Mouse (Mus musculus) CH12.LX (cell line): ENCODE measurements around the gene Suz12. TPM values are rescaled to one million over a fixed set of nuclear protein-coding genes. Genes with fewer than 3 reads are reported as not detected.

Source experiments
- DNase-seq: peaks from one replicate; pipeline ENCODE4 v3.0.0-alpha.2; 2013; ENCODE audit errors: extremely low read depth
- H3K27ac ChIP-seq: 2 replicates; pipeline ENCODE4 v1.5.1; 2012; ENCODE audit warnings: low read depth, mild to moderate bottlenecking, control low read depth, moderate library complexity; ENCODE audit not compliant: insufficient read depth
- H3K27me3 ChIP-seq: replicated peaks from 2 replicates; pipeline ENCODE3; 2012; ENCODE audit warnings: inconsistent platforms
- H3K36me3 ChIP-seq, 2 experiments: replicated peaks in 1 of 2; 2 replicates each; pipeline versions ENCODE3 to v1.6.1; 2012; ENCODE audit warnings: inconsistent platforms in 1 of 2, low read length in 1 of 2, mild to moderate bottlenecking in 1 of 2, mixed read lengths in 1 of 2, moderate library complexity in 1 of 2; ENCODE audit not compliant: control insufficient read depth in 1 of 2, insufficient read depth in 1 of 2
- H3K4me1 ChIP-seq, 2 experiments: 2 replicates each; pipeline ENCODE4 v1.6.1; 2012; ENCODE audit warnings: inconsistent platforms in 1 of 2, moderate library complexity in 1 of 2; ENCODE audit not compliant: insufficient read depth in 2 of 2, control insufficient read depth in 1 of 2
- H3K4me2 ChIP-seq: 2 replicates; pipeline ENCODE4 v1.6.1; 2012; ENCODE audit warnings: low read depth, mild to moderate bottlenecking, control low read depth; ENCODE audit not compliant: poor library complexity, insufficient read depth, severe bottlenecking
- H3K4me3 ChIP-seq, 3 experiments: fragments of 150-350 bp in 1 of 3; sonication (generic) in 1 of 3; replicated peaks in 1 of 3; 2 replicates each; pipeline versions ENCODE3 to v1.5.1; 2011 to 2012; ENCODE audit warnings: low read depth in 2 of 3, low read length in 2 of 3, mild to moderate bottlenecking in 2 of 3, moderate library complexity in 2 of 3, control low read depth in 1 of 3, improper control_type of control experiment in 1 of 3, inconsistent platforms in 1 of 3, mixed read lengths in 1 of 3; ENCODE audit not compliant: poor library complexity in 1 of 3
- H3K79me2 ChIP-seq: replicated peaks from 2 replicates; pipeline ENCODE4 v1.6.1; 2012; ENCODE audit warnings: mild to moderate bottlenecking, moderate library complexity; ENCODE audit not compliant: control insufficient read depth, poor library complexity, insufficient read depth, severe bottlenecking; ENCODE audit errors: extremely low read depth
- H3K9ac ChIP-seq: 2 replicates; pipeline ENCODE4 v1.6.1; 2012; ENCODE audit warnings: low read depth, mild to moderate bottlenecking, control low read depth, moderate library complexity; ENCODE audit not compliant: insufficient read depth
- H3K9me3 ChIP-seq: replicated peaks from 2 replicates; pipeline ENCODE3; 2012; ENCODE audit warnings: low read length, inconsistent platforms, mixed read lengths
- BHLHE40 ChIP-seq: IDR thresholded peaks from 2 replicates; pipeline ENCODE4 v1.6.1; 2011; ENCODE audit warnings: mild to moderate bottlenecking, low read depth, low read length, improper control_type of control experiment
- CHD1 ChIP-seq: IDR thresholded peaks from 2 replicates; pipeline ENCODE4 v1.6.1; 2012; ENCODE audit warnings: low read depth, low read length, improper control_type of control experiment, inconsistent platforms
- CTCF ChIP-seq, 2 experiments: IDR thresholded peaks in 1 of 2; conservative IDR thresholded peaks in 1 of 2; 2 replicates each; pipeline ENCODE4 v1.5.1; 2011 to 2012; ENCODE audit warnings: low read depth in 2 of 2, low read length in 2 of 2, improper control_type of control experiment in 1 of 2, inconsistent platforms in 1 of 2, mild to moderate bottlenecking in 1 of 2, moderate library complexity in 1 of 2
- EP300 ChIP-seq: IDR thresholded peaks from 2 replicates; pipeline ENCODE4 v1.6.1; 2011; ENCODE audit warnings: low read length, improper control_type of control experiment
- IRF4 ChIP-seq: IDR thresholded peaks from 2 replicates; pipeline ENCODE4 v1.6.1; 2014; ENCODE audit warnings: low read depth, mild to moderate bottlenecking, inconsistent platforms, low read length, improper control_type of control experiment
- JUN ChIP-seq: IDR thresholded peaks from 2 replicates; pipeline ENCODE4 v1.6.1; 2011; ENCODE audit warnings: low read depth, mild to moderate bottlenecking, low read length, improper control_type of control experiment, moderate library complexity; ENCODE audit not compliant: insufficient read depth
- JUND ChIP-seq: conservative IDR thresholded peaks from 2 replicates; pipeline ENCODE4 v1.6.1; 2011; ENCODE audit warnings: low read depth, low read length, improper control_type of control experiment
- KAT2A ChIP-seq: IDR thresholded peaks from 2 replicates; pipeline ENCODE4 v1.6.1; 2012; ENCODE audit warnings: low read length, improper control_type of control experiment, inconsistent platforms; ENCODE audit not compliant: insufficient replicate concordance
- MAX ChIP-seq: IDR thresholded peaks from 2 replicates; pipeline ENCODE4 v1.6.1; 2011; ENCODE audit warnings: low read length, improper control_type of control experiment
- MXI1 ChIP-seq: IDR thresholded peaks from 2 replicates; pipeline ENCODE4 v1.6.1; 2011; ENCODE audit warnings: mild to moderate bottlenecking, low read depth, low read length, improper control_type of control experiment
- MYC ChIP-seq: IDR thresholded peaks from 2 replicates; pipeline ENCODE4 v1.6.1; 2011; ENCODE audit warnings: low read depth, mild to moderate bottlenecking, improper control_type of control experiment, low read length
- NRF1 ChIP-seq: IDR thresholded peaks from 2 replicates; pipeline ENCODE4 v1.6.1; 2014; ENCODE audit warnings: low read depth, mild to moderate bottlenecking, inconsistent platforms, low read length, improper control_type of control experiment, moderate library complexity
- PAX5 ChIP-seq: IDR thresholded peaks from 2 replicates; pipeline ENCODE4 v1.6.1; 2012; ENCODE audit warnings: low read length, inconsistent platforms, mixed read lengths
- POLR2AphosphoS2 ChIP-seq: IDR thresholded peaks from 2 replicates; pipeline ENCODE4 v1.6.1; 2011; ENCODE audit warnings: low read depth, low read length, improper control_type of control experiment
- RCOR1 ChIP-seq: conservative IDR thresholded peaks from 2 replicates; pipeline ENCODE4 v1.6.1; 2012; ENCODE audit warnings: low read depth, mild to moderate bottlenecking, inconsistent platforms, low read length, improper control_type of control experiment
- TBP ChIP-seq: conservative IDR thresholded peaks from 2 replicates; pipeline ENCODE4 v1.6.1; 2011; ENCODE audit warnings: low read depth, low read length, improper control_type of control experiment
- TCF12 ChIP-seq: IDR thresholded peaks from 2 replicates; pipeline ENCODE4 v1.6.1; 2014; ENCODE audit warnings: low read depth, mild to moderate bottlenecking, inconsistent platforms, low read length, improper control_type of control experiment
- UBTF ChIP-seq: IDR thresholded peaks from 2 replicates; pipeline ENCODE4 v1.6.1; 2012; ENCODE audit warnings: low read depth, mild to moderate bottlenecking, inconsistent platforms, low read length, improper control_type of control experiment, moderate library complexity
- ZNF384 ChIP-seq: IDR thresholded peaks from 2 replicates; pipeline ENCODE4 v1.6.1; 2012; ENCODE audit warnings: low read depth, low read length, improper control_type of control experiment, inconsistent platforms
- dilution Hi-C: fragments of 300-500 bp; cut with MboI; formaldehyde crosslinking; loops from 2 replicates; pipeline ENCODE4 v1.14.3; 2020; ENCODE audit warnings: low sequenced_read_pairs; ENCODE audit not compliant: extremely low pct_unique_long_range_greater_than_20kb, extremely low pct_ligation_motif_present
- in situ Hi-C: fragments of 300-500 bp; cut with MboI; formaldehyde crosslinking; loops from 3 replicates; pipeline ENCODE4 v1.14.3; 2019; ENCODE audit warnings: low sequenced_read_pairs, low pct_ligation_motif_present, low pct_unique_long_range_greater_than_20kb, mixed read lengths
- polyA plus RNA-seq: library from polyadenylated mRNA; unstranded; fragments of >175 nt; gene quantifications from 2 replicates; pipeline ENCODE4 v1.2.1, GENCODE M21; 2012; ENCODE audit warnings: low read depth; ENCODE audit not compliant: insufficient read length
- total RNA-seq, 2 experiments: library from RNA; depleted of rRNA; stranded (reverse); fragments of 300-350 nt in 1 of 2; fragments of >200 nt in 1 of 2; gene quantifications; 2 replicates each; pipeline ENCODE4 v1.2.3; 2012 to 2014

Gene Suz12
- total and polyA plus RNA-seq, 3 experiments = 56.7 to 160 (median 124) TPM

DNA sequence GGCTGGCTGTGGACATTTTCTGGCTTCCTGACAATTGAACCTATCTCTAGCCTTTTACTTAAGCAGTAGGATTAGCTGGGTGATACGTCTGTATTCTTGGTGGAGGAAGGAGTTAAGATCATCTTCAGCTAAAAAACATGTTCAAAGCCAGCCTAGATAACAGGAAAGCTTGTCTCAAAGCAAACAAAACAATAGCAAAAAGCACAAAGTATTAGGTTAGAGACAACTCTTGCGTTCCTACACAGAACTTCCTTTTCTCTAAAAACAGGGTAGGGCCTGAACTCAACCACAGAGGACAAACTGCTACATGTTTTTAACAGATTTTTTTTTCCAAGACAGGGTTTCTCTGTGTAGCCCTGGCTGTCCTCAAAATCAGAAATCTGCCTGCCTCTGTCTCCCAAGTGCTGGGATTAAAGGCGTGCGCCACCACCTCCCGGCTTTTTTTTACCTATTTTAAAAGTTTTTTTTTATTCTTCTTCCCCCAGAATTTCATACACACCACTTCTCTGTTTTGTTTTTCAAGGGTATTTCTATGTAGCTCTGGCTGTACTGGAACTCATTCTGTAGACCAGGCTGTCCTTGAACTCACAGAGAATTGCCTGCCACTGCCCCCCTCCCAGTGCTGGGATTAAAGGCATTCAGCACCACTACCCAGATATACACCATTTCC is 82.8 kb downstream of the Suz12 start:
- TF ChIP-seq TCF12 (no peak), UBTF (no peak), ZNF384 (0 out of 2 replicates have a peak, but pooled peaks have one; percentile 8)
- peaks cover 86% of the 10 kb centered on the region for H3K79me2 ChIP-seq
- H3K27me3 ChIP-seq = no peaks in the 10 kb centered on the region
- H3K27ac ChIP-seq = no peak overlapping the region
- H3K4me2 ChIP-seq = no peak overlapping the region; the same call in 1 of the 2 replicates
- dilution Hi-C loops (no loop called here), in situ Hi-C loops (no loop called here)
- peaks cover 9 to 61% of the 10 kb centered on the region in 2 experiments for H3K4me1 ChIP-seq
- peak overlapping the region; percentile 18; the same call in 1 of the 2 replicates for H3K9ac ChIP-seq
- H3K4me3 ChIP-seq = no peak overlapping the region
- no peaks in the 10 kb centered on the region for H3K9me3 ChIP-seq
- no peak for DNase-seq
- peaks cover 2 to 34% of the 10 kb centered on the region in 2 experiments for H3K36me3 ChIP-seq

DNA sequence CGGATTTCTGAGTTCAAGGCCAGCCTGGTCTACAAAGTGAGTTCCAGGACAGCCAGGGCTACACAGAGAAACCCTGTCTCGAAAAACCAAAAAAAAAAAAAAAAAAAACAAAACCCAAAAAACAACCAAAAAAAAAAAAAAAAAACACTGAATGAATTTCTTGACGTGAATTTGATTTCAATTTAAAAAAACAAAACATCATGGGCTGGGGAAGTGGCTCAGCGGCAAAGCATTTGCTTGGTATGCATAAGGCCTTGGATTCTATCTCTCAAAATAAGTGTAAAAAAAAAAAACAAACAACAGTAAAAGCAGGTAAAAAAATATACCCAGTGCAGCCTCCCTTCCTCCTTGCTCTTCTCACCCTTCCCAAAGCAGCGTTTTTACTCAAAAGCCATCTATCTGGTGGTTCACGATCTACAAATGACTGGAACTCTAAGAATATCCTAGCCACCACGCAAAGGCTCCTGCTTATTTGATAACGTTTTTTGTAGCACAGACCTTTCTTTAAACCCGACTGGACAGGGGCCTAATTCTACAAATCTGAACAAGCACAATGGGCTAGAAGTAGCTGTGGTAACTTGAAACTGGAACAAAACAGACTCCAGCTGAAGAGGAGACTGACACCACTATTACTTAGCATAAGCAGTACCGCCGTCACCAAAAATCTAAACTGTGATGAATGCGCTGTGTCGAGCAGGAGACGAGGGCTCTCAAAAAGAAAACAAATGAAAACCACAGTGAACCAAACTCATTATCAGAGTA is 85.1 kb downstream of the Suz12 start:
- Histone ChIP-seq H3K27me3 (no peaks in the 10 kb centered on the region), H3K79me2 (peaks cover 70% of the 10 kb centered on the region), H3K36me3 (peaks cover 2 to 25% of the 10 kb centered on the region in 2 experiments), H3K9ac (peak overlapping the region; percentile 41), H3K4me3 (peak overlapping the region in 2 of 3 experiments; percentile 23 to 46), H3K9me3 (no peaks in the 10 kb centered on the region), H3K4me1 (peaks cover 2 to 53% of the 10 kb centered on the region in 2 experiments; a peak in 3 of 4 replicates), H3K27ac (peak overlapping the region; percentile 27; the same call in 1 of the 2 replicates), H3K4me2 (peak overlapping the region; percentile 99)
- DNase-seq = peak; percentile 57
- dilution Hi-C loops = no loop called here
- in situ Hi-C loops = no loop called here
- TF ChIP-seq IRF4 = peak; percentile 36; the same call in 1 of the 2 replicates
- 0 out of 2 replicates have a peak, but pooled peaks have one; percentile 22 for TF ChIP-seq CHD1
- TF ChIP-seq PAX5 = no peak
- peak; percentile 9; the same call in 1 of the 2 replicates for TF ChIP-seq EP300
- no peak for TF ChIP-seq NRF1
- TF ChIP-seq JUN = no peak
- TF ChIP-seq ZNF384 = peak; percentile 68
- TF ChIP-seq CTCF (conservative IDR thresholded peaks at IDR 0.05 in 1 of 2, IDR thresholded peaks at IDR 0.05 in 1 of 2; ENCODE audit: low read depth in 2 of 2, low read length in 2 of 2) = no peak
- no peak for TF ChIP-seq MAX
- no peak for TF ChIP-seq POLR2AphosphoS2
- TF ChIP-seq JUND = no peak
- no peak for TF ChIP-seq UBTF
- no peak for TF ChIP-seq BHLHE40
- TF ChIP-seq RCOR1 = 0 out of 2 replicates have a peak, but pooled peaks have one; percentile 36
- TF ChIP-seq MYC = 0 out of 2 replicates have a peak, but pooled peaks have one; percentile 13
- peak; percentile 4; the same call in 1 of the 2 replicates for TF ChIP-seq MXI1
- TF ChIP-seq KAT2A = no peak
- 0 out of 2 replicates have a peak, but pooled peaks have one; percentile 4 for TF ChIP-seq TBP
